Mouse (Mus musculus) heart, adult 11 months (tissue): ENCODE data around the gene Cd101.

ENCODE experiments used
- DNase-seq: peaks from one replicate; pipeline ENCODE4 v3.0.0; 2022

Gene Cd101

GRCm38 (mm10) chr3:101037984-101038545 lies 8.7 kb upstream of the Cd101 start:
- DNase-seq, result no peak

DNA sequence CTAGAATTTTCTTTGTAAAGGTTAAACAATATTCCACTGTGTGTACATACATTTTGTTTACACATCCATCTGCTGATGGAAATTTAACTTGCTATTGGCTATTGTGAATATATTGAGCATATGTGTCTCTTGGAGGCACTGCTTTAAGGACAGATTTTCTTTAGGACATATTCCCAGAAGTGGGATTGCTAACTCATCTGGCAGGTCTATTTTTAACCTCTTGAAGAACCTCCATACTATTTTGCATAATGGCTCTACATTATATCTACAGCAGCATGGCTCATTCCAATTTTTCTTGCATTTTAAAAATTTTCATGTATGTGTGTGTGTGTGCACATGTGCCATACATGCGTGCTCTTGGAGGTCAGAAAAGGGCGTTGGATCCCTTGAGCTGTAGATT lies 6.6 kb upstream of the Cd101 start:
- no peak for DNase-seq

- no peak for DNase-seq
Measured at GRCm38 (mm10) chr3:101034509-101034908, 5.2 kb upstream of the Cd101 start.

GRCm38 (mm10) chr3:101033644-101034043 lies 4.3 kb upstream of the Cd101 start:
- no peak for DNase-seq

GRCm38 (mm10) chr3:101031456-101032142 lies 2.2 kb upstream of the Cd101 start:
- no peak for DNase-seq

DNA sequence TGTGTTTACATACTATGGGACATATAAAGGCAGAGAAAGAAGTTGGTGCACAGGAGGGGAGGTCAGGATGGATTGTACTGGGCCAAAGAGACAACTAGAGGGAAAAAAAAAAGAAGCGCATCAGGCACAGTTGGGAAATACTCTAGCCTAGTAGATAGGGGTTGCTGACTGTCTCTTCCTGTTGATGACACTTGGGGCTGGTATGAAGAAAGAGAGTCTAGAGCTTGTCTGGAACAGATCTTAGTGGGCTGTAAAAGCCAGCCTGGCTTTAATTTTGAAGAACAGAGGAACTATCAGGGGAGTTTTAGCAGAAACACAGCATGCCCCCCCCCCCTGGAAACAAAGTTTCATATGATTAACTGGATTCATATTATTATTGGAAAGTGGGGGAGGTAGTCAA lies 1.3 kb upstream of the Cd101 start:
- DNase-seq, result no peak

- DNase-seq, result no peak
Measured at GRCm38 (mm10) chr3:101026741-101027140, 2.6 kb downstream of the Cd101 start.

GRCm38 (mm10) chr3:101022967-101023366 lies 6.4 kb downstream of the Cd101 start:
- DNase-seq, result no peak

DNA sequence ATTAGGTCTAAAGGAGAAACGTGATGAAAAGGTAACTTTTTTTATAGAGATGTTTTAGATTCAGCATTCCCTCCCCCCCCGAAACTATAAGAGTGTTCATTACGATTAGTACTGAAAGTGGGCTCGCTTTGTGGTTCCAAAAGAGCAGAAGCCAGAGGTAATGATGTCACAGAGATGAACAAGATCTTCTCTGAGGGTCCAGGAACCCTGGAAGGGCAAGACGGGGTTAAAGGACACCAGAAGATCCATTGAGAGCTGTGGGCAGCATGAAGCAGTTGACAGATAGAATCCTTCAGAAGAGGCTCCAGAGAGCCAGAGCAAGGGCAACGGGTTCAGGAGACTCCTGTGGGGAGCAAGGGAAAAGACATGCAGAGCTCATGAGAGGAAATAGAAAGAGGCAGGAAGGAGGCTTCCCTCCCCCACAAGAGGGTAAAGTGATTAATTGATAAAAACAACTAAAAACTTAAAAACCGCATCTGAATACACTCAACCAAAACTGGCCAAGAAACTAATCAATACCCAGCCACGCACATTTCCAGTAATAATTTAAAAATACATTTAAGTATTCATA lies 7.8 kb downstream of the Cd101 start:
- no peak for DNase-seq

GRCm38 (mm10) chr3:101021073-101021472 lies 8.3 kb downstream of the Cd101 start:
- DNase-seq, result no peak

- DNase-seq, result no peak
Measured at GRCm38 (mm10) chr3:101018494-101018893, 10.9 kb downstream of the Cd101 start.

DNA sequence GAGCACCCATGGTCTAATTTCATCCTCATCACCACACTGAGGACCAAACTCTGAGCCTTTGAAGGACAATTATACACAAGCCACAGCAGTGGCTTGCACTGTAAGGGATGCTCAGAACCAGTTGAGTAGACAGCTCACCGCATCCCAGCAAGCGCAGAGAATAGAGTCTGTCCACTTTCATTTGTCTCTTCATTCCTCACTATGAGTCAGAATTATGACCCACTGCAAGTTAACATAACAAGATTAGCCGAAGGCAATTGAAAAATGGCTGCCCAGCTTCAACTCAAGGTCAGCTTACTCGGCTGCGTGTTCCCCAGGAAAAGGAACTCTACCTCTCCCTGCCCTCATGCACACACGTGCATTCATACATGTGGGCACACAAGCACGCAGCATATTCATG lies 13.3 kb downstream of the Cd101 start:
- no peak for DNase-seq

DNA sequence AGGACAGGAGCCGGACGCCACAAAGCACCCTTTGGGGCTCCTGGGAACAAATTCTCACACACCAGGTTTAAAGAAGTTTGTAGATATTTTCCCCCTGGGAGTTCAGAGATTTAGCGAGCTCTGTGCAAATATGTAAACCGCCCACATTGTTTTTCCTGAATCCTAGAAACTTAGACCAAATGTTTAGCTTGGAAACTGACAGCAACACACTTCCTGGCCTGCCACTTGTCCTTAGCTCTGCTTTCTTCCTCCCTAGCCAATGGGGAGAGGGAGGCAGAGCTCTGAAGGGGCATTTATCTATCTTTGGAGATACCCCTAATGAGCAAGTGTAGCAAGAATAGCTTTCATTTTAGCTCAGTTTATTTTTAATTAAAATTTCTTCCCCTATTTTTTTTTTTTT lies 14.1 kb downstream of the Cd101 start:
- peak; percentile 88 for DNase-seq

GRCm38 (mm10) chr3:101013536-101013935 lies 15.8 kb downstream of the Cd101 start:
- DNase-seq, result no peak

DNA sequence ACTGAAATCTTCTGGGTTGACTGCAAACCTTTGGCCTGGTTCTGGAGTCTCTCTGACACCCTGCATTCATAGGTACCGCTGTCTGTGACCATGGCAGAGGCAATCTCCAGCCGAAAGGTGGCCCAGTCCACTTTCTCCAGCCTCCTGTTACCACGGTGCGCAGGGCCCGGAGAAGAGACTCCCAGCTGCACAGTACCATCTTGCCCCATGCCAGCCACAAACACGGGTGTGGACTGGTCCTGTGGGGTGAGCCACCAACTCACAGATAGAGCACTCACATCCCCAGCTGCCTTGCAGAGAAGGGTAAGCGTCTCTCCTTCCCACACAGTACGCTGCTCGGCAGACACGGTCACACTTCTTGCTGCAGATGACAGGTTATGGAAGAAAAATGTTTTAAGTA lies 16.4 kb downstream of the Cd101 start:
- peak; percentile 82 for DNase-seq

DNA sequence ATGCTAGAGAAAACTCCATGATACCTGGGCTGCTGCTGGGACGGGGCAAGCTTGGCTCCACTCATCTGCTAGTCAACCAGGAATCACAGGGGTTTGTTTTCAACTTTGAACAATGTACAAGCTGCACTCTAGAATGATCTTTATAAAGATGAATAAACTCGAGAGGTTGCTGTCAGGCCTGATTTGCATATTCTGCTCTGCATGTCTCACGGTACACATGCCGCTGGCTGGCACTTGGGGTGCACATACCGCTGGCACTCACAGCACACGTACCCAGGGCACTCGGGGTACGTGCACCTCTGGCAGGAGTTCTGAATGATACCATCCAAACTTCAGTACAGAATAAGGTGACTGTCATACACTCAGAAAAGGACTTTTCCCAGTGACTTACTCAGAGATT lies 16.8 kb downstream of the Cd101 start:
- DNase-seq, result peak; percentile 86

DNA sequence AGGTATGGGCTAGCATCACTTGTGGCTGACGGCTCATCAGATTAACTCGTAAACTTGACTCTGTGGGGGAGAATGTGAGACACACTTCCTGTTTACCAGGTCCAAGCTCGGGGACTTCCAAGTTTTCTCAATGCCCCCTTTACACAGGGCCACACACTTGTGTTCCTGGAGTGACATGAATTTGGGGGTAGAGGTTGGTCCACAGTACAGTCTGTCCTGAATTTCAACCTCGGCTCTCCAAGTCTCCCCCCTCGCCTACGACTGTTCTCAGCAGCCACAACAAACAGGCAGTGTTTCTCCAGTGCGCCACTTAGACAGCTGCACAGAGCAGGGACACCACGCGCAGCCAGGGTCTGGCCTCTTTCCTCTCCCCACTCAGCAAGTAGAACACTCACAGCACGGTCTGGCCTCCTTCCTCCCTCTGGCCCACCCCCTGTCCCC lies 17.2 kb downstream of the Cd101 start:
- peak; percentile 95 for DNase-seq

- no peak for DNase-seq
Measured at GRCm38 (mm10) chr3:101011203-101011600, 18.2 kb downstream of the Cd101 start.

DNA sequence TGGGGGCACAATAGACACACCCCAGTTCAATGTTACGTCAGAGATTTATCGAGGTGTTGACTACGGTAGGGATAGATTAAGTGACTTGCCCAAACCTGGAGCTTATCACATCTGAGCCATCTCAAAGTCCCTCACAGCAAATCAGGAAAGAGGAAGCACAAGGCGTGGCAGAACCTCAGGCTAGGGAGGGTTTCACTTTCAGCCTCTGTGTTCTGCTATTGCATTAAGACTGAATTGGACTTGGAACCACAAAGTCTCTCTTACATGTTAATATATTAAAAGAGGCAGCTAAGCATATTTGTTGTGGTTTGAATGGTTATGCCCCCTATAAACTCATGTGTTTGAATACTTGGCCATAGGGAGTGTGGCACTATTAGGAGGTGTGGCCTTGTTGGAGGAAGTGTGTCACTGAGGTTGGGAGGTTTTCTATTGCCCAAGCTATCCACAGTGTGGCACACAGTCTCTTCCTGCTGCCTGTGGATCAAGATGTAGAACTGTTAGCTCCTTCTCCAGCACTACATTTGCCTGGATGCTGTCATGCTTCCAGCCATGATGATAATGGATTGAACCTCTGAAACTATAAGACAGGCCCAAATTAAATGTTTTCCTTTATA lies 18.7 kb downstream of the Cd101 start:
- DNase-seq, result peak; percentile 93

DNA sequence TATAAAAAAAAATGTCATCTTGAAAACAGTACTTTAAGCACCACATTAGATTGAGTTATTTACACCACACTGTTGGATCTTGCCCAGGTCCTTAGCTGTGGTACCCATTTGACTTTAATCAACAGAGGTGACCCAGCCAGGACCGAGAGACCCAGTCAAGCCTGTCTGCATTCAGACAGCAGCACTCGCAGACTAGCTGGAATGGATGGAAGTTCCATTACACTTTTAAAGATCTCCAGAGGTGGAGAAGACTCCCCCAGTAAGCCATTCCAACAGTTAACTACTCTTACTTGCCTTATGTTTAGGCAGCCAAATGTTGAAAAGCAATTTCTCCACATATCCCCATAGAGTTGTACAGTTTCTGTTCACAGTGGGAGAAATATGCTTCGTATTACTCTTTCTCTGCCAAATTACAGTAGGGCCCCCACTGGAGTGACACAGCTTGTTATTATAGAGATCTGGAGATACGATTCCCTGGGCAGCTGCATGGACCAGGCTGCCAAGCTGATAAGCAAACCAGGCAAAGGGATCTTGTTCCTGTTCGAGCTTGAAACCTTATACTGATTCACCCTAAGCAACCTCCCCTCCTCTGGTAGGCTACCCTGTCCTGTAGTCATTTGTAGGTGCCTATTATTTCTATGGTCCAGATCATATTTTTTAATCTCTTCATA lies 22.1 kb downstream of the Cd101 start:
- DNase-seq, result no peak

DNA sequence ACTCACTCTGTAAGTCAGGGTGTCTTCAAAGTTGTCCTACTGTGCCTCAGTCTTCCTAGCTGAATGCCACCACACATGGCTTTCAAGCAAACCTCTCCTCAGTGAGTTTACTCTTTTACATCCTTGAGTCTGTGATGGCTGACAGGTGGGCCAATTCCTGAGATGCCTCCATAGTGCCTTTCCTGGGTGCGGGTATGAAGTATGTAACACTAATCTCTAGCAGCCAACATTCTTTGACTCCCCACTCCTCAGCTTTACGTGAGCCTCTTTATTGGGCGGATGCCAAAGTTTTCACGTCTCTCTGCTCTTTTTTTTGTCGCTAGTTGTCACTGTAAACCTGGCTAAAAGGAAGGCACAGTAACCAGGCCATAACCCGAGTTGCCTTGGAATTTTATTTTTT lies 24.0 kb downstream of the Cd101 start:
- no peak for DNase-seq

DNA sequence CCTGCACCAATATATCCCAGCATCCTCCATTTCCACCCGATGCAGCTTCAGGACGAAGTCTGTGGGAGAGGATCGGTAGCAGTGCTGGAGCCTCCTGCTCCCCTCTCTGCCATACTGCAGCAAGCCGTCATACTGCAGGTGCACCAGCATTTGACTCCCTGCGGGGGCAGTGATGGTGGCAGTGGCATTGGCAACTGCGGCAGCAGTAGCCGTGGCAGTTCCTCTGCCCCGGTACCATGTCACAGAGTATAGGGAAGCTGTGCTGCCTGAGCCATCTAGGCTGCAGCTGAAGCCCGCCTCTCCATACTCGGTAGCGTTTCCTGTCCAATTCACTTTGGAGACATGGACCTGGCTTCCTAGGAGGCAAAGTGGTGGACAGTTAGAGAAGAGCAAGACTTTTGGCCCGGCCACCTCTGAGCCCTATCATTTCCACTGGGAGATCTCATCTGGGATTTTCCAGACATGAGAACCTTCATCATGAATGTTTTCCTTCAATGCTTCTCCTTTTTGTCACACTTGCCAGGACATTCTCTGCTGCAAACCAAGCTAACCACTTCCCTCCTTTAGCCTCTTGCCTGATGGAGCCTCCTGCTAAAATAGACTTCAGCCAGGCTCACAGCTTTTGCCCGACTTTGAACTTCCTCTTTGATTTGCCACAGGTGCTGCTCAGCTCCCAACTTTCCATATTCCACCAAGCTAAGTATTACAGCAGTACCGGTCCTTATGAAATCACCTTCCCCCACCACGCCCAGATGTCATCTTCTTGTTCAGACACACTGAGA lies 25.6 kb downstream of the Cd101 start:
- DNase-seq, result peak; percentile 91

GRCm38 (mm10) chr3:100999732-101000131 lies 29.6 kb downstream of the Cd101 start:
- no peak for DNase-seq
